Mouse (Mus musculus) brain, adult 2 months (tissue): ENCODE data around the gene Fam13c.
A peak's percentile ranks its signal among the peaks of the same experiment; 100 is the strongest.
"Not testable (repeated sequence)": the region's sequence is repeated elsewhere in the genome, so short reads cannot be mapped to it uniquely, and the experiment has no call there.

Experiments used
- DNase-seq: peaks from one replicate; pipeline ENCODE4 v3.0.0; 2011; ENCODE audit warnings: low read depth, low spot score

Fam13c gene

GRCm38 (mm10) chr10:70439676-70440521 is at the start of gene Fam13c:
Gene Fam13c, plus strand, starts transcription at chr10:70440481.
- DNase-seq = peak; percentile 72

DNA sequence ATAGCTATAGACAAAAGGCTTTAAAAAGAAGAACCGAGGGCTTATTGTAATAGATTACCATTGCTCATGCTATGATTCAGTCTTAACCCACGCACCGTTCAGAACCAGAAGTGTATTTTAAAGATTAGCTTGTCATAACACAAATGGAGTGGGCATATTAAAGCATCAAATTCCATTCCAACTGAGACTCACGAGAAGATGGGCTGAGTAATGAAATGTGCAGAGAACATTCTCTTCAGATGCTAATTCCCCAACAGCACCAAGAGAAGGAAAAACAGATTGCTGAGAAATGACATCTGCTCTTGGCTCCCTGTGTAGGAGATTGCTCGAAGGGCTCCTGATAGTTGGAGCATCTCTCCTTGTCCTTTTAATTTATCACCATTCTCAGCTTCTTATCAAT is 44.4 kb upstream of the Fam13c start:
- DNase-seq = peak; percentile 92

- DNase-seq = peak; percentile 91
Observed at GRCm38 (mm10) chr10:70398224-70398623, 42.1 kb upstream of the Fam13c start.

DNA sequence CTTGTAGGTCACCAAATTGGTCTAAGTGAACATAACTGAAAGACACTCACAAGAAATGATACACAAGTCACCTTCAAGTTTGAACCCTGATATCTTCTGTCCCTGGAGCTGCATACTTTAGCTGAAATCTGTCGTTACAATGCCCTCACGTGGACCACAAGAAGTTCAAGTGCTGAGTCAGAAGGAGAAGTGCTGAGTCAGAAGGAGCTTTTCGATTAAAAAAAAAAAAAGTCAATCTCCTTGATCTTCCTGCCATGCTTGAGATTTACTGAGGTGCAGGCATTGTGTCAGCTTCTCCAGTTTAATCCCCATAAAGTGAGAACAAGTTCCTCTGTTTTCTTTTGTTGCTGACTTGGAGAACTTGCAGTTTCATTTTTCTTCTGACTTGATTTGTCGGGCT is 38.3 kb upstream of the Fam13c start:
- no peak for DNase-seq

GRCm38 (mm10) chr10:70402711-70403110 is 37.6 kb upstream of the Fam13c start:
- no peak for DNase-seq

DNA sequence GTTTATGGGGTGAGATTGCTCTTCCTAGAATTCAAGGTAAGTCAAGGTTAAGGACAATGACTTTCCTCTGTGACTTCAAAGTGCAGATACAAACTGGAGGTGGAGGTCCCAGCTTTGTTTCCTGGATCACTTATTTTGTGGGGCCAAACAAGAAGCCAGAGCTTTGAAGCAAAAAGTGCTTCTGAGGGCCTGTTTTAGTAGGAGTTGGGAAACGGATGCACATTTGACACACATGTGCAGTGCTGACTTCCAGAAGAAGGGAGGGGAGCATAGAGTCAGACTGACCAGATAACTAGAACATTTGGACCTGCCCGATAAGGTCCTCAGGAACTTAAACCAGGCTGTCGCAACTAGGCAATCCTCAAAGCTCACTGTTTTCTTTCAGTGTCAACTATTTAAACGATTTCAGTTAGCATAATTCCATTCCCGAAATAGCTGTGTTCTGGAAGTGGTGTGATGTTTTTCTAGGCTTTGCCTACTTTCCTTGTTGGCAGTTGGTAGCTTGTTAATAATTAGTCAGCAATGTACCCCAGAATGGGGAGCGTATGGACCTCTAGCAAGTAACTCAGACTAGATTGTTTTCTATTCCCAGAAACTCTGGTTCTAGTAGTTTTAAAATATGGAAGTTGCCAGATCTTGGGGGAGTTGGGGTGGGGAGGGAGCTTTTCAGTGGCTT is 22.3 kb upstream of the Fam13c start:
- peak; percentile 61 for DNase-seq

- DNase-seq = peak; percentile 62
Observed at GRCm38 (mm10) chr10:70419282-70420264, 20.7 kb upstream of the Fam13c start.

GRCm38 (mm10) chr10:70426373-70426772 is 13.9 kb upstream of the Fam13c start:
- DNase-seq = peak; percentile 64

DNA sequence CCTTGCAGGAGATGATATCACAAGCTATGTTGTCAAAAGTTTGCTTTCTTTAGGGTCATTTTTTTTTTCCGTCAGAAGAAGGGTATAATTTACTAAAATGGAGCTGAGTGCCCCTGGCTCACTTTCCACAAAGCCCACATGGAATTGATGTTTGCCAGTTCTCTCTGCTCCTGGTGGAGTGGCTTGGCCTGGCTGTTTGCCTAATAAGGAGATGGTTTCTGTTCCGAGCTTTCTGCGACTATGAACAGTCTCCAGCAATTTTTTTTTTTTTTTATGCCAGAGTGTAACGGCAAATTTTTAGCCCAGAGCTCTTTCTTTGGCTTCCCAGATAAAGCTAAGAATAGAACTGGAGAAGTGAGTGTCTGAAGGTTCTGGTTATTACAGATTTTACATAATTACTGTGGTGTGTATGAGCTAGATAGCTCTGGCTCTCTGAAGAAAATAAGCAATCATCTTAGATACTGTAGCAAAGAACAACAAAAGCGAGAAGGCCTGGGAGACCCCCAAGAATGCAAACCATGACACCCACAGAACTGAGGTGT is 12.1 kb upstream of the Fam13c start:
- DNase-seq = peak; percentile 84

DNA sequence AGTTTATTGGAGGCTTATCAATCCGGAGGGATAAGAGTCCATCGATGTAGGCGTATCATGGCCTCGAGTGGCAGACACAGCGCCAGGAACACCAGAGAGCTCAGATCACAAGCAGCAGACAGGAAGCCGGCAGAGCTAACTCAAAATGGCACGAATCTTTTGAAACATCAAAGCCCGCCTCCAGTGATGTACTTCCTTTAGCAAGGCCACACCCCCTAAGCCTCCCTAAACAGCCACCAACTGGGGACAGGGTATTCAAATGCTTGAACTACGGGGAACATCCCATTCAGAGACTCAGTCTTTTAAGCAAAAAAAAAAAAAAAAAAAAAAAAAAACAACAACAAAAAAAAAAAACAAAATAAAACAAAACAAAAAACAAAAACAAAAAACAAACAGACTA is 10.9 kb upstream of the Fam13c start:
- DNase-seq = no peak

DNA sequence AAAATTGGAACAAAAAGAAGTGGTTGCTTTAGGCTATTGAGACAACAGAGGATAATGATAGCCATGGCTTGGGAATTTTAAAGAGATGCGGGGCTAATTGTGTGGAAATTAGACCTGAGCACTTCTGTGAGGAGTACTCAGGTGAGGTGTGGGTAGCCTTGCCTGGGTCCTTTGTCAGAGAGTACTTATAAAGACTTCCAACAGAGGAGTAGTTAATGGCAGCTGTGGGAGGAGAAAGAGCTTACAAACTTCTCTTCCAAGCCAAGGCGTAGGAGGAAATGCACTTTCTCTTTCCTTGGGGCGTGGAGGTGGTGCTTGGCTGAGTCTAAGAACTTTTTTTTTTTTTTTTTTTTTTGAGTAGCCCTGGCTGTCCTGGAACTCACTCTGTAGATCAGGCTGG is 6.9 kb upstream of the Fam13c start:
- DNase-seq = peak; percentile 79

DNA sequence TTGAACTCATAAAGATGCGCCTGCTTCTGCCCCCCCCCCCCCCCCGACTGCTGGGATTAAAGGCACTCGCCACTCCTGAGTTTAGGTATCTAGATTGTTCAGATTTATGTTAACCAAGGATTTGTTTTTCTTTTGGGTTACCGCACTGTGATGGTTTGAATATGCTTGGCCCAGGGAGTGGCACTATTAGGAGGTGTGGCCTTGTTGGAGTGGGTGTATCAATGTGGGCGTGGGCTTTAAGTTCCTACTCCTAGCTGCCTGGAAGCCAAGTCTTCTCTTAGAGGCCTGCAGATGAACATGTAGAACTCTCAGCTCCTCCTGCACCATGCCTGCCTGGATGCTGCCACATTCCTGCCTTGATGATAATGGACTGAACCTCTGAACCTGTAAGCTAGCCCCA is 6.5 kb upstream of the Fam13c start:
- DNase-seq = not testable (repeated sequence)

DNA sequence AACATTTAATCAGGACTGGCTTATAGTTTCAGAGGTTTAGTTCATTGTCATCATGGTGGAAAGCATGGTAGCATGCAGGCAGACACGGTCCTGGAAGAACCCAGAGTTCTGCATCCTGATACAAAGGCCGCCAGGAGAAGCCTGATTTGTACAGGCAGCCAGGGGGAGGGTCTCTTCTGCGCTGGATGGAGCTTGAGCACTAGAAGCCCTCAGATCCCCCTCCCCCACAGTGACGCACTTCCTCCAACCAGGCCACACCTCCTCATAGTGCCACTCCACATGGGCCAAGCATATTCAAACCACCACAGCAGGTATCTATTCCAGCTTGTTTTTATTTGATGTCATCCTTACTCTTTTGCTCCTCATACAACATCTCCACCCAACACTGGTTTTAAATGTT is 3.6 kb upstream of the Fam13c start:
- no peak for DNase-seq

DNA sequence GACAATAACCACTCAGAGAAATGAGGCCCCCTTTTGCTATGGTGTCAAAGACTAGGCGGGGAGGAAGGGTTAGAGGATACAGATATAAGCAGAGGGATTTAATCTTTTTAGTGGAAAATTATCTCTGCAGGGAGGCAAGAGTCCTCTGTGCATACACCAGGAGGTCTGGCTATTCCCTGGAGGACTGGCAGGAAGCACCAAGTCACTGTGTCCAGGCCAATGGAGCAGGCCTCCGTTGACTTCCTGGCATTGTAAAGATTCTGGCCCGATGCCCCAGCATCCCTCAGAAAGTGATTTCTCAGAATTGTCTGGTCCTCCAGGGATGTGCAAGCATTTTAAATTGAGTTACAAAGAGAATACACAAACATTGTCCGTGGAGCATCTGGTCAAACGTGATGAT is 3.0 kb upstream of the Fam13c start:
- no peak for DNase-seq

DNA sequence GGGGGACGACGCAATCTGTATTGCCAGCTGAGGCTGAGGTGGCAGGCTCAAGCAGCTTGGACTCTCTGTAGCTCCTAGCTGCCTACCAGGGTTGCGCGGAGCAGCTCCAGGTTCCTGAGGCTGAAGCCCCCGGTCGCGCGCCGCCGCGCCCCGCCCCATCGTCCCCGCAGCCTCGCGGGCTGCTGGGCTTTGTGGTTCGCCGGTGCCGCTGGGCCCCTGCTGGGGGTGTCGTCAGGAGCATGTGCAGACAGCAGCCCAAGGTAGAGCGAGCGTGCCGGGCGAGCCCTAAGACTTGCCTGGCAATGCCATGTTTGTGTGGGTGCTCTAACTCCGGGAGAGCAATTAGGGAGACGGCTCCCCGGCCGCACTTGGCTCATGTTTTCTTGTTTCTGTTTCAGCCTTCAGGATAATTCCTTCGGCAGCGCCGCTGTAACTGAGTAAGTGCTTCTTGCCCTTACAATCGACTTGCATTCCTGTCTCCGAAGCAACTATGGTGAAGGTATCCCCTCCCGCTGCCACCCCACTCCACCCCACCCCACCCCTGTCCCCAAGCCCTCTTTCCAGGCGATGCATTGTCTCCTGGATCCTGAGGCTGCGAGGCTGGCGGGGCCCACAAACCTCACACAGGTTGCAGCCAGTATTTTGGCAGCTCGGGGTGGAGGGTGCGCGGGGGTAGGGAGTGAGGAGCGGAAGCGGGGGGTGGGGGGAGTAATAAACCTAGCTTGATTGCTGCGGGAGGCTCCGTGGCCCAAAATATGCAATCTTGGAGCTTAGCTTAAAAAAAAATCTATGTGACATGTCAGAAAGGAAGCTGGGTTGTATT is 569 bp downstream of the Fam13c start:
- peak; percentile 96 for DNase-seq

DNA sequence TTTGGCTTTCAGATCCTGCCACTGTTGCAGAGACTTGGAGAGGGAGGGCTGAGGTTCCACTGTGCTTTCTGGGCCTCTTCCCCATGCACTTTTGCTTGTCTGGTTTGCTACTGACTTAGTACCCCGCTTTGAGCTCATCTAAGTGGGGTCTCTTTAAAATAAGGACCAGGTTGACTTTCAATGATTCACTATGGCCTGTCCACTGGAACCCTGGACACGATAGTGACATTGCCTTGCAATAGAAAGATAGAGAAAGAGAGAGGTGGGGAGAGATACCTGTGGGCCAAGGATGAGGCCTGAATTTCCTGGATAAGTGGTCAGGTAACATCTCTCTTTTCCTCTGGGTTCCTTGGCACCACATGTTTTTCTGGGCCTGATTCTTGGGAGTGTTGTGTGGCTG is 1.9 kb downstream of the Fam13c start:
- no peak for DNase-seq

DNA sequence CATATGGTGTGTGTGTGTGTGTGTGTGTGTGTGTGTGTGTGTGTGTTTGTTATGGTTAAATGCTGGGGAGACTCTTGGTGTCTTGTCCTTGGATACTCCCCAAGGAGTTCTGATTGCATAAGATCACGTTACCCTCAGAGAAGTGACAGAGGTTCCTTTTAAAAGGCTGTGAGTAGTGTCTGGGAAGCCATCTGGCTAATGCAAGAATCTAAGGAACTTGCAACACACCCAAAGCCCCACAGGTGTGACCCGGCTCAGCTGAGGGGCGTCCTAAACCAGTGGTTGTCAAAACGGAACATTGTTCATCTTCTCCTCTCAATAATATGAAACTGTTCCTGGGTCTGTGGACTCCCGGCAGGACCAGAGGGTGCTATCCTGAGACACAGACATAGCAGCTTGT is 2.3 kb downstream of the Fam13c start:
- DNase-seq = peak; percentile 54

- DNase-seq = no peak
Observed at GRCm38 (mm10) chr10:70447787-70448186, 7.5 kb downstream of the Fam13c start.

- no peak for DNase-seq
Observed at GRCm38 (mm10) chr10:70449206-70449605, 8.9 kb downstream of the Fam13c start.

- DNase-seq = peak; percentile 87
Observed at GRCm38 (mm10) chr10:70455886-70456305, 15.6 kb downstream of the Fam13c start.
